Mouse (Mus musculus) lung, embryonic 14.5 days (tissue): Measurements from ENCODE around the gene Lmtk3. TPM values are rescaled to one million over a fixed set of nuclear protein-coding genes. Genes with fewer than 3 reads are reported as not detected.

ENCODE experiments used
- ATAC-seq: fragments of 200-750 bp; cut with Nextera tagmentation; 2 replicates; pipeline ENCODE4 v1.8.0; 2017; ENCODE audit warnings: mild to moderate bottlenecking, moderate TSS enrichment, moderate library complexity; ENCODE audit not compliant: insufficient read depth
- DNase-seq: peaks from one replicate; pipeline ENCODE4 v3.0.0-alpha.2; 2015
- H3K27ac ChIP-seq: fragments of 300-500 bp; sonication (generic); 2 replicates; pipeline ENCODE4 v1.5.1; 2014; ENCODE audit warnings: low read depth, mild to moderate bottlenecking, moderate library complexity
- H3K27me3 ChIP-seq: fragments of 300-500 bp; sonication (generic); 2 replicates; pipeline ENCODE4 v1.6.1; 2014; ENCODE audit warnings: low read length, control low read depth; ENCODE audit not compliant: insufficient read depth
- H3K36me3 ChIP-seq: fragments of 300-500 bp; sonication (generic); 2 replicates; pipeline ENCODE4 v1.6.1; 2014; ENCODE audit warnings: control low read depth; ENCODE audit not compliant: insufficient read depth
- H3K4me1 ChIP-seq: fragments of 300-500 bp; sonication (generic); 2 replicates; pipeline ENCODE4 v1.6.1; 2014; ENCODE audit warnings: antibody characterized with exemption, control low read depth; ENCODE audit not compliant: insufficient read depth
- H3K4me2 ChIP-seq: fragments of 300-500 bp; sonication (generic); 2 replicates; pipeline ENCODE4 v1.6.1; 2014; ENCODE audit warnings: mild to moderate bottlenecking
- H3K4me3 ChIP-seq: fragments of 300-500 bp; sonication (generic); 2 replicates; pipeline ENCODE4 v1.5.1; 2014; ENCODE audit warnings: low read depth, low read length
- H3K9ac ChIP-seq: fragments of 300-500 bp; sonication (generic); 2 replicates; pipeline ENCODE4 v1.6.1; 2014
- H3K9me3 ChIP-seq: fragments of 300-500 bp; sonication (generic); 2 replicates; pipeline ENCODE4 v1.6.1; 2016; ENCODE audit warnings: low read depth, low read length, control low read depth
- CTCF ChIP-seq: IDR thresholded peaks from 2 replicates; pipeline ENCODE4 v1.5.1; 2016; ENCODE audit warnings: antibody characterized with exemption, low read depth
- WGBS: fragments of 180-500 bp; shearing (Covaris S2); extraction: QIAGEN DNeasy Blood & Tissue Kit; methylation state at CpG from one replicate; pipeline ENCODE4 v1.1.7; 2014; 5-methylcytosine and 5-hydroxymethylcytosine counted together
- polyA plus RNA-seq: library from polyadenylated mRNA; unstranded; fragments of >200 nt; fragmentation: Nextera tagmentation; extraction: Ambion mirVana; gene quantifications from 2 replicates; pipeline ENCODE4 v1.2.1, GENCODE M21; 2014

The Lmtk3 gene
- polyA plus RNA-seq, 1 experiment from 2014 or later, result 1.9 TPM

DNA sequence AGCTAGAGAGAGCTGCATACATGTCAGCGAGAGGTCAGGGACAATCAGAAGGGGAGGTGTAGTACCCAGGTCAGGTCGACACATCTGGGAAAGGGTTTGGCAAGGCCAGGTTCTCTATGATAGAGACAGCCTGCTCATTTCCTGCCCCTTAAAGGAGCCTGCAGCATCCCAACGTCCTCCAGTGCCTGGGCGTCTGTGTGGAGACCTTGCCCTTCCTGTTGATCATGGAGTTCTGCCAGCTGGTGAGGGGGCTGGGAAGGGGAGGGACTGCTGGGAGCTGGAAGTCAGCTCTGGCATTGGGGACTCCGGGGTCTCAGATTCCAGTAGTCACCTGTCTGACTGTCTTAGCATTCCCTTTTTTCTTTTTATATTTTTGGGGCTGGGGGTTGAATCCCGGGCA lies 7.2 kb downstream of the Lmtk3 start:
- Histone ChIP-seq H3K9me3 (no peaks in the 10 kb centered on the region), H3K9ac (no peak overlapping the region), H3K4me3 (no peak overlapping the region), H3K36me3 (peaks cover 22% of the 10 kb centered on the region), H3K27ac (no peak overlapping the region), H3K27me3 (0 out of 2 replicates have a peak, but pooled peaks cover 7% of the 10 kb centered on the region), H3K4me1 (no peaks in the 10 kb centered on the region), H3K4me2 (no peak overlapping the region)
- TF ChIP-seq CTCF, result no peak
- ATAC-seq (no peak), DNase-seq (no peak)
- WGBS, result 55% methylated on average over 6 of the region's 6 CpGs

DNA sequence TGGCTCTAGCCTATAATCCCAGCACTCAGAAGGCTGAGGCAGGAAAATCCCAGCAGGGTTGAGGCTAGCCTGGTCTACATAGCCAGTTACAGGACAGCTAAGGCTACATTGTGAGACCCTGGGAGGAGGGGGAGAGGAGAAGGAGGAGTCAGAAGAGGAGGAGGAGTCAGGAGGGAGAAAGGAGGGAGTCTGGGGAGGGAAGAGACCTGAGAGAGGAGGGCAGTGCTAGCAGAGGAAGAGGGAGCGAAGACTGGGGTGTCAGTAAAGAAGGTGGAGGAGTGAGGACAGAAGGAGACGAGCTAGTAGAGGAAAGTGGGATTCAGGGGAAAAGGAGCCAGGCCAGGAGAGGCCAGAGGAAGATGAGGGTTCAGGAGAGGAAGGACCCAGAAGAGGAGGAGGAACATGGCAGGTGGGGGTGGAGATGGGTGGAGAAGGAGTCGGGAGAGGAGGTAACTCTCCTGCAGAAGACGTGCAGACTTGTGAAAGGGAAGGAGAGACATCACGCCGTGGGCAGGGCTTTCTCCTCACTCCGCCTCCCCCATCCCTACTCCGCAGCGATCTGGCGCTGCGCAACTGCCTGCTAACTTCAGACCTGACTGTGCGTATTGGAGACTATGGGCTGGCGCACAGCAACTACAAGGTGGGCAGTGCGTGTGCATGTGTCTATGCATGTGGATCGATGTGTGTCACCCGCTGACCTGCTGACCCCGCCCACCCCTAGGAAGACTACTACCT lies 8.4 kb downstream of the Lmtk3 start:
- WGBS, result 74% methylated on average over 17 of the region's 17 CpGs

DNA sequence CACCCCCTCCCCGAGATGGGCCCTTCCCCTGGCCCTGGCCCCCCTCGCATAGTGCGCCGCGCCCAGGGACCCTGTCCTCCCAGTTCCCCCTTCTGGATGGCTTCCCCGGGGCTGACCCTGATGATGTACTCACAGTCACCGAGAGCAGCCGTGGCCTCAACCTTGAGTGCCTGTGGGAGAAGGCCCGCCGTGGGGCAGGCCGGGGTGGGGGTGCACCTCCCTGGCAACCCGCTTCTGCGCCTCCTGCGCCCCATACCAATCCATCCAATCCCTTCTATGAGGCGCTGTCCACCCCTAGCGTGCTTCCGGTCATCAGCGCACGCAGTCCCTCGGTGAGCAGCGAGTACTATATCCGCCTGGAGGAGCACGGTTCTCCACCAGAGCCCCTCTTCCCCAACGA lies 9.7 kb downstream of the Lmtk3 start:
- Histone ChIP-seq H3K27ac (no peak overlapping the region), H3K4me2 (no peak overlapping the region), H3K36me3 (peaks cover 19% of the 10 kb centered on the region), H3K9me3 (no peaks in the 10 kb centered on the region), H3K4me3 (no peak overlapping the region), H3K27me3 (peaks cover 16% of the 10 kb centered on the region), H3K4me1 (0 out of 2 replicates have a peak, but pooled peaks cover 4% of the 10 kb centered on the region), H3K9ac (no peak overlapping the region)
- TF ChIP-seq CTCF, result no peak
- DNase-seq (no peak), ATAC-seq (no peak)
- WGBS, result 75% methylated on average over 24 of the region's 24 CpGs

More for the DNA sequence above, 8.4 kb downstream of the Lmtk3 start:
- Histone ChIP-seq H3K27me3 (peaks cover 3% of the 10 kb centered on the region; the same call in 1 of the 2 replicates), H3K4me2 (no peak overlapping the region), H3K4me3 (no peak overlapping the region), H3K9me3 (no peaks in the 10 kb centered on the region), H3K27ac (no peak overlapping the region), H3K36me3 (peaks cover 22% of the 10 kb centered on the region), H3K4me1 (no peaks in the 10 kb centered on the region), H3K9ac (no peak overlapping the region)
- ATAC-seq (no peak), DNase-seq (no peak)
- no peak for TF ChIP-seq CTCF

DNA sequence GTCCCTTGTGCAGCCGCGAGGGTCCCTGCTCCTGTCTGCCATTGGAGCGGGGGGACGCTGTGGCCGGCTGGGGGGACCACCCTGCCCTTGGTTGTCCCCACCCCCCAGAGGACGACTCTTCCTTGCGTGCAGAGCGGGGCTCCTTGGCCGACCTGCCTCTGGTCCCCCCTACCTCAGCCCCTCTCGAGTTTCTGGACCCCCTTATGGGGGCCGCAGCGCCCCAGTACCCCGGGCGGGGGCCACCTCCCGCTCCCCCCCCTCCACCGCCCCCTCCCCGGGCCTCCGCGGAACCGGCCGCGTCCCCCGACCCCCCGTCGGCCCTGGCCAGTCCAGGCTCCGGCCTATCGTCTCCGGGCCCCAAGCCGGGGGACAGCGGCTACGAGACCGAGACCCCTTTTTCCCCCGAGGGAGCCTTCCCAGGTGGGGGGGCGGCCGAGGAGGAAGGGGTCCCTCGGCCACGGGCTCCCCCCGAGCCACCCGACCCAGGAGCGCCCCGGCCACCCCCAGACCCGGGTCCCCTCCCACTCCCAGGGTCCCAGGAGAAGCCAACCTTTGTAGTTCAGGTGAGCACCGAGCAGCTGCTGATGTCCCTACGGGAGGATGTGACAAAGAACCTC lies 10.5 kb downstream of the Lmtk3 start:
- TF ChIP-seq CTCF, result no peak
- H3K4me2 ChIP-seq, result no peak overlapping the region
- peaks cover 25% of the 10 kb centered on the region for H3K27me3 ChIP-seq
- H3K27ac ChIP-seq, result no peak overlapping the region
- WGBS, result 78% methylated on average over 44 of the region's 44 CpGs
- H3K9ac ChIP-seq, result no peak overlapping the region
- peaks cover 16% of the 10 kb centered on the region for H3K36me3 ChIP-seq
- ATAC-seq, result no peak
- no peak for DNase-seq
- no peak overlapping the region for H3K4me3 ChIP-seq
- H3K4me1 ChIP-seq, result 0 out of 2 replicates have a peak, but pooled peaks cover 4% of the 10 kb centered on the region
- no peaks in the 10 kb centered on the region for H3K9me3 ChIP-seq

DNA sequence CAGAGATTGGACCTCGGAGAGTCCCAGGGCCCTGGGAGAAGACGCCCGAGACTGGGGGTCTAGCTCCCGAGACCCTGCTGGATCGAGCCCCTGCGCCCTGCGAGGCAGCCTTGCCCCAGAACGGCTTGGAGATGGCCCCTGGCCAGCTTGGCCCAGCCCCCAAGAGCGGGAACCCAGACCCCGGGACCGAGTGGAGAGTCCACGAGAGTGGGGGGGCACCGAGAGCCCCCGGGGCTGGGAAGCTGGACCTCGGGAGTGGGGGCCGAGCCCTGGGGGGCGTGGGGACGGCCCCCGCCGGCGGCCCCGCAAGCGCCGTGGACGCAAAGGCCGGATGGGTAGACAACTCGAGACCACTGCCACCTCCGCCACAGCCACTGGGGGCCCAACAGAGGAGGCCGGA lies 11.4 kb downstream of the Lmtk3 start:
- no peak for ATAC-seq
- DNase-seq, result no peak

DNA sequence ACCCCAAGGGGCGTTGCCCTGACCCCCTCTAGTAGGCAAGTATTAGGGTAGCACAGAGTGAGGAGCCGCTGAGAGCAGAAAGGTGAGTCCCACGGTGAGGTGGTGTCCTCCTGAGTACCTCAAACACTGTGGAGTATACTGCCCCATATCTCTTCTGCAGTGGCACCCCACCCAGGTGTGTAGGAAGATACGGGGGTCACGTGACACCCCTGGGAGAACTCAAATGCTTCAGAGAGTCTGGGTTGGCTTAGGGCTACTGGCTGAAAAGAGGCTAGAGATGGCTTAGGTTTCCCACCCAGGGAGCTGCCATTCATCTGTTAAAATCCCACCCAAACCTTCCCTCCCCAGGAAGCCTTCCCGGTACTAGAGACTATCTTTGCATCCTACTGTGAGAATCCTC lies 13.4 kb downstream of the Lmtk3 start:
- H3K27ac ChIP-seq, result no peak overlapping the region
- peaks cover 32% of the 10 kb centered on the region for H3K27me3 ChIP-seq
- 0 out of 2 replicates have a peak, but pooled peaks cover 7% of the 10 kb centered on the region for H3K4me1 ChIP-seq
- TF ChIP-seq CTCF, result no peak
- DNase-seq (no peak), ATAC-seq (no peak)
- WGBS, result 46% methylated on average over 6 of the region's 6 CpGs
- H3K4me2 ChIP-seq, result no peak overlapping the region
- H3K9ac ChIP-seq, result no peak overlapping the region
- peaks cover 7% of the 10 kb centered on the region; the same call in 1 of the 2 replicates for H3K36me3 ChIP-seq
- no peaks in the 10 kb centered on the region for H3K9me3 ChIP-seq
- H3K4me3 ChIP-seq, result no peak overlapping the region

More for the DNA sequence above, 11.4 kb downstream of the Lmtk3 start:
- Histone ChIP-seq H3K4me2 (no peak overlapping the region), H3K9me3 (no peaks in the 10 kb centered on the region), H3K4me1 (0 out of 2 replicates have a peak, but pooled peaks cover 4% of the 10 kb centered on the region), H3K9ac (no peak overlapping the region), H3K27ac (no peak overlapping the region), H3K36me3 (peaks cover 10% of the 10 kb centered on the region; the same call in 1 of the 2 replicates), H3K4me3 (no peak overlapping the region), H3K27me3 (peaks cover 32% of the 10 kb centered on the region)
- WGBS, result 93% methylated on average over 29 of the region's 29 CpGs
- TF ChIP-seq CTCF, result no peak
